Mouse (Mus musculus): ENCODE data around the gene Slc39a11.

DNA sequence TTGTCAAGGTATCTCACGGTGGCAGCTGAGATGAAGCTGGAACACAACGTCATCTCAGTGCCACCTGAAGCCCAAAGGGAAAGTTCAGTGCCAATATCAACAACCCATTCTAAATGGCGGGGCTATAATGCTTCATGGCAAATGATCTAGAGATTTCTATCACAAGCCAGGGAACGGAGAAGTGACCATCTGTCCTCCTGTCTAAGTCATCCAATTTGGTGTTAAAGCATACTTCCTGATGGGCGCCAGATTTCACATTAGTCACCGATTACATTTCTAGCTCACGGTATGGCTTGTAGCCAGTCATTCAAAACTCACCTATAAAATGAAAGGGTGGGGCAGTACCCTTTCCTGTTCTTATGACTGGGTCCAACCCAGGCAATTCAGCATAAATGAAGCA lies 435.1 kb downstream of the Slc39a11 start:
- TF ChIP-seq CTCF (IDR thresholded peaks at IDR 0.05; ENCODE audit: control insufficient read depth, insufficient read depth, low read length) (no peak), POLR2A (IDR thresholded peaks at IDR 0.05; ENCODE audit: borderline replicate concordance, control insufficient read depth, low read depth, low read length) (no peak)
